Mouse (Mus musculus) frontal cortex, postnatal 36 days (tissue): Measurements from ENCODE around the gene Heatr3.
A peak's percentile ranks its signal among the peaks of the same experiment; 100 is the strongest.
"Not testable (repeated sequence)": the region's sequence is repeated elsewhere in the genome, so short reads cannot be mapped to it uniquely, and the experiment has no call there.

Experiments
- DNase-seq, 2 experiments: peaks; one replicate each; pipeline ENCODE4 v3.0.0; 2022; ENCODE audit warnings: low spot score in 2 of 2

Gene Heatr3

GRCm38 (mm10) chr8:88185716-88186115, 48.1 kb downstream of the Heatr3 start:
- no peak for DNase-seq

DNA sequence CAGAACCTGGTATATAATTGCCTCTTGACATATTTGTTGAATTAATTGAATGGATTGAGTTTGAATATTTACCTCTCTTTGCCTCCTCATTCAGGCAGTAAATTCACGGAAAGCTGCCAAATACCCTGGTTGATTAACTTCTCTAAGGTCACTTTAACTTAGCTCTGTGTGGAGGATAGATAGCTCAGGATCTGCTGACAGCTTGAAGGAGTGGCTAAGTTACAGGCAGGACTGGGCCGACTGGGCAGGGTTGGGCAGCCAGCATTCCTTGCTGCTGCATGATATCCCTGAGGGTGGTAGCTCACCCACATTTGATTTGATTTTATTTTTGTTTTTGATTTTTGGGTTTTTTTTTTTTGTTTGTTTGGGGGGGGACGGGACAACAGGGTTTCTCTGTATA, 59.7 kb downstream of the Heatr3 start:
- no peak for DNase-seq

- DNase-seq: no peak
These were observed 60.9 kb downstream of the Heatr3 start for GRCm38 (mm10) chr8:88198551-88198944.

DNA sequence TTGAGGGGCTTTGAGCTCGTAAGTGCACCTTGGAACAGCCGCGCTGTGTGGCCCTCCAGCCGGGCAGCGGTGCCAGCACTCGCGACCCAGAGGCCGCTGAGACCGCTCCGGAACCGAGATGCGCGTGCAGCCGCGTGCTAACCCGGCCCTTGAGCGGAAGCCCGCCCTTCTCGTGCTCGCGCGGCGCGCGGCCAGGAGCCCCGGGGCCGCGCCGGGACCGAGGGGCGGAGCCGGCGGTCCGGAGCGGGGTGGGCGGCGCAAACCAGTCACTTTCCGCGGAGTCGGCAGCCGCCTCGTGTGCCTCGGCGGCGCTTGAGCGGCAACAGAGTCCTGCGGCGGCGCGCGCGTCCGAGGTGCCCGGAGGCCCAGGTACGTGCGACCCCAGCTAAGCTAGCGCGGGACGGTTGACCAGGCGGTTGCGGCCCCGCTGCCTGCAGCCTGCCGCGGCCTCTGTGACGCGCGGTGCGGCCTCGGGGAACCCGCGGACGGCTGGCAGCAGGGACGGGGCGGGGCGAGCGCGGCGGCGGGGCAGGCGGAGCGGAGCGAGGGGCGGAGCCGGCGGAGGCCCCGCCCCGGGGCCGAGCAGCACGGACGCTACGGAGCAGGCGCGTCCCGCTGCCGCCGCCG, 61.4 kb downstream of the Heatr3 start, which contains the start of gene Tent4b:
TSS of gene Tent4b (plus strand) at position 269 of the 627 bp plus-strand sequence.
- peak; percentile 91 to 93 for DNase-seq

DNA sequence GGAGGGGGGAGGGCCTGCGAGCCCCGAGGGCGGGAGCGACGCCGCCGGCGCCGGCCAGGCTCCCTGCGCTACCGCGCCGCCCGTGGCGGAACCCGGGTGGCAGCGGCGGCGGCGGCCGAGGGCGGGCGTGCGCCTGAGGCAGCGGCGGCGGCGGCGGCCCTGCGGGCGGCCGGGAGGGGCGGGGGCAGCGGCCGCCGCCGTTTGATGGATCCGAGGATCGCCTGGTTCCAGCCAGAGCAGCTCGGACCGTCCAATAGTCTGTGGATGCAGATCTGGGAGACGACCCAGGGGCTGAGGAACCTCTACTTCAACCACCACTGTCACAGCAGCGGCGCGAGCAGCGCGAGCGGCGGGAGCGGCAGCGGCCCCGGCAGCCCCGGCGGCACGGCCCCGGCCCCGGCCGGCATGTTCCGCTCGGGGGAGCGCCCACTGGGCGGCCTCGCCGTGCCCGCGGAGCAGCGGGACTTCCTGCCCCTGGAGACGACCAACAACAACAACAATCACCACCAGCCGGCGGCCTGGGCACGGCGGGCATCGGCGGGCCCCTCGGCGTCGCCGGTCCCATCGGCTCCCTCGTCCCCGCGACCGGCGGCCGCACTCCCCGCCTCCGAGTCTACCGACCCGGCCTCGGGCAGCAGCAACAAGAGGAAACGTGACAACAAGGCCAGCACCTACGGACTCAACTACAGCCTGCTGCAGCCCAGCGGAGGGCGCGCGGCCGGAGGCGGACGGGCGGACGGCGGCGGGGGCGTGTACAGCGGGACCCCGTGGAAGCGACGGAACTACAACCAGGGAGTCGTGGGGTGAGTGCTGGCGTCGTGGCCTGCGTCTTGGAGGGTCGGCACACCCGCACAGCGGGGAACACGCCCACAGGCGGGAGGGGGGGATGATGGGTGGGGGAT, 62.3 kb downstream of the Heatr3 start:
- peak in 1 of 2 experiments; percentile 24 for DNase-seq

DNA sequence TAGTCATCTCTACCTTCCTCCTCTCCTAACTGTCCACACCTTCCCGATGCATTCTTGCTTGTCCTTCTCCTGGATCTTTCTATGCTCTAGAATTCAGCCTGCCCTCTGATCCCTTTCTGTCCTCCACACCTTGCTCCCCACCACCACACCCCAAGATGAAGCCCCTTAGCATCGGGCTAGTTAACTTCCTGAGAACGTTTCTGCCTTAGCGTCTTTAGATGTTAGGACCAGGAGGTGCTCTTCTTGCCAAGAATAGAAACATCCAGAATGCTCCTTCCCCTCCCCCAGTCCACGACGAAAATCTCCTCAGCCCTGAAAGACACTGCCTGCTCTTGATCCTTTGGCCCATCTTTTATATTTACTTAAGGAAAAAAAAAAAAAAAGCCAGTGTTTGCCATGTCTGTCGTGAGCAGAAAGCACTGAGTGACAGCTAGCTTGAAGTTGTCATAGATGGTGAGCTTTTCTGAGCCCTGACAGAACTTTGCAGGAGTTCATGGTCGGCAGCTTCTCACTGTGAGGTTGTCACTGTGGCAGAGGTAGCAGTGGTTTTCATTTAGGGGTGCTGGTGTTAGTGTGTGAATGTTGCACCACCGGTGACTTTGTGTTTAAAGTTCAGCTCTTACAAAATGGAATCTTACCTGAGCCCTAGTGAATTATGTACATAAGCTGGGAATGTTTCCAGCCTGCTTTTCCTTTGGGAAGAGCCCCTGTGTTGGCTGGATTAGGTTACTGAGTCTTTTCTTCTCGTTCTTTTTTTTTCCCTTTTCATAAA, 63.3 kb downstream of the Heatr3 start:
- DNase-seq: no peak

GRCm38 (mm10) chr8:88201641-88202040, 64.0 kb downstream of the Heatr3 start:
- DNase-seq: no peak

DNA sequence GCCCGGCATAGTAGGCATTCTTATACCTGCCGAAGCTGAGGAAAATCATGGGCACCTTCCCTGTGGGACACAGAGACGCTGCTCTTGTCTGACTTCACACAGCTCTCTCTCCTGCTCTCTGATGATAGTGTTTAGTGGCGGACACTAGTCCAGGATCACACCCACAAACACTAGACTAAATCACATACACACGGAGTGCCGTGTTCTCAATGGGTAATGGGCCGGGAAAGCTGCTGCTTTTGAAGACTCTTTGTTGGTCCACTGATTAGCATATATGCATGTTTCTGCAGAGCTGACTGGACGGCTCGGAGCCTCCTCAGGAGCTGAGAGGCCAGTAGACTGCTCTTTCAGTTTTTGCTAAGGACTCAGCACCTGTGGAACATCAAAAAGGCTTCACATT, 68.4 kb downstream of the Heatr3 start:
- DNase-seq: no peak

- DNase-seq: no peak
These were observed 69.6 kb downstream of the Heatr3 start for GRCm38 (mm10) chr8:88207121-88207821.

DNA sequence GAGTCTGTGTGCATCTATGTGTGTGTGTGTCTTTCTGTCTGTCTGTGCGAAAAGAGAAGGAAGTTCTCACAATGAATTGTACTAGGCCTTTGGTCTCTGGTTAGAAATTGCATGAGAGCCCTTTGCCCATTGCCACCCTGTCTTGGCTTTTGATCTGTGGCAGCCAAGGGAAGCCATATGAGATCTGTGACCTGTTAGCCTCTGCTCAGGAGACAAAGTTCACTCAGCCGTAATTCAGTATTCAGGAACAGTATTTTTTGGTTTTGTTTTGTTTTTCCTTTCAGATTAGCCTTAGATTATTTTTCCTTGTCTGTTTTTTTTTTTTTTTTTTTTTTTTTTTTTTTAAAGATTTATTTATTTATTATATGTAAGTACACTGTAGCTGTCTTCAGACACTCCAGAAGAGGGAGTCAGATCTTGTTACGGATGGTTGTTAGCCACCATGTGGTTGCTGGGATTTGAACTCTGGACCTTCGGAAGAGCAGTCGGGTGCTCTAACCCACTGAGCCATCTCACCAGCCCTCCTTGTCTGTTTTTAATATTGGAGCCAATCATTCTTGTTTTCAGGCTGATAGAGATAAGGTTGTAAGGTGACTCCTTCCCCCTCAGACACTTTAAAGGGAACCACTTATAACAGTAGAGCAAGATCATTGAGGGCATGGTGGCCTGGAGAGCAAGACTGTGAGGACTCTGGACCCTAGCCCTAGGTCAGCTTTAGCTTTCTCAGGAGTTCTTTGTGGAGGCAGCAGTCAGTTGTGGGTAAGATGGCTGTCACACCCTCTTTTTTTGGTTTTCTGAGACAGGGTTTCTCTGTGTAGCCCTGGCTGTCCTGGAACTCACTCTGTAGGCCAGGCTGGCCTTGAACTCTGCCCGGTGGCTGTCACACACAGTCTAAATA, 72.5 kb downstream of the Heatr3 start:
- not testable (repeated sequence) for DNase-seq

- DNase-seq: no peak
These were observed 83.7 kb downstream of the Heatr3 start for GRCm38 (mm10) chr8:88221353-88221752.
